Mouse (Mus musculus) mesoderm, embryonic 11.5 days (tissue): ENCODE measurements around the gene Rpl24.
"Not testable (repeated sequence)": the region's sequence is repeated elsewhere in the genome, so short reads cannot be mapped to it uniquely, and the experiment has no call there.

Experiments
- DNase-seq: peaks from one replicate; pipeline ENCODE4 v3.0.0-alpha.2; 2012; ENCODE audit warnings: low read depth, low spot score

The Rpl24 gene

DNA sequence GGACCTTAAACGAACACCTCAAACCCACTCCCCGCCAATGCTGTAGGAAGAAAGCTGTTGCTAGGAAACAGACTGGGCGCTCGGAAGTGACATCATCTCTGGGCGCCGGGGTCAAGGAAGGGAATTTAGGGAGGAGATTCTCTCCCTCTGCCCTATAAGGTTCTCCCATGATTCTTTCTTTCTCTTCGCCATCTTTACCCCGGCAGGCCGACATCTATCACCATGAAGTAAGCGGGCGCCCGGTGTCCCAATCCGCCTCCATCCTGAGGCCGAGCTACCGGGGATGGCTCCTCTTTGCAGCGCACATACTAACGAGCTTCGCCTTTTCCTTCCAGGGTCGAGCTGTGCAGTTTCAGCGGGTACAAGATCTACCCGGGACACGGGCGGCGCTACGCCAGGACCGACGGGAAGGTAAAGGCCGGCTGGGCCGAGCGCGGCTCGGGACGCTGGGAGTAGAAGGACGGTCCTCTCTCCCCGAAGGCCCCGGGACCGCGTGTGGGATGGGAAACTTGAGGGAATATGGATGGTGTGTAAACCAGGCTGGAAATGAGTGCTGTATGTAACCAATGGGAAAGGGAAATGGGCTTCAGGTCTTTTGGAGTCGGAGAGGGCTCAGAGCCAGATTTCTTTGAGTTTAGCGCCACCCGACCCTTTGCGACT lies at the start of gene Rpl24:
Gene Rpl24, plus strand, starts transcription at position 64 of the 660 bp plus-strand sequence.
- peak; percentile 95 for DNase-seq

DNA sequence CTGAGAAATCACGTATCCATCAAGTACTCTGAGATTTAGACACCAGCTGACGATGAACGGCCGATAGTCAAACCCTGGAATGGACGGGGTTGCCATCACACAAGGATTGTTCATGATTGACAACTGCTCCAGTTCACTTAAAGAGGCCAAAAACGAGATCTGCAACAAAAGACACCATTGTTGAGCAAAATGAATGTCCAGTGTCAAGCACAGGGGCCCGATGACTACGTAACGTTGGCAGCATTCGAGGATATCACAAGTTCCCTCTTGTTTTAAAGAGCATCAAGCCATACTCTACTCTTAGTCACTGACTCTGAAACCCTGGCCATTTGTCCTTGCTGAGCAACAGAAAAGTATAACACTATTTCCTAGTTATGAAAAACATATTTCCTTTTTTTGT lies 44.0 kb upstream of the Rpl24 start:
- DNase-seq, result no peak

DNA sequence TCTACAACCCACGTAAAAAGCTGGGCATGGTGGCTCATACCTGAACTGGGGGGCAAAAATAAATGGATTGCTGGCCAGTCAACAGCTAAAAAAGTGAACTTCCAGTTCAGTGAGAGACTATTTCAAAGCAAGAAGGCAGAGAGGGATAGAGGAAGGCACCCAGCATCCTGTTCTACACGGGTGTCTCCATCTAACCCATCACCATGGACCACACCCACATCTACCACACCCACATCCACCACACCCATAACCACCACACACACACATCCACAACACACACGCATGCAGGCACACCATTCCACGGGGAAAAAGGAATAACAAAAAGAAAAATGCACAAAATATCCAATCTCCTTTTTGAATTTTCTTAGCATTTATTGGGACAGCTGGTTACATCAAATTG lies 42.1 kb upstream of the Rpl24 start:
- no peak for DNase-seq

DNA sequence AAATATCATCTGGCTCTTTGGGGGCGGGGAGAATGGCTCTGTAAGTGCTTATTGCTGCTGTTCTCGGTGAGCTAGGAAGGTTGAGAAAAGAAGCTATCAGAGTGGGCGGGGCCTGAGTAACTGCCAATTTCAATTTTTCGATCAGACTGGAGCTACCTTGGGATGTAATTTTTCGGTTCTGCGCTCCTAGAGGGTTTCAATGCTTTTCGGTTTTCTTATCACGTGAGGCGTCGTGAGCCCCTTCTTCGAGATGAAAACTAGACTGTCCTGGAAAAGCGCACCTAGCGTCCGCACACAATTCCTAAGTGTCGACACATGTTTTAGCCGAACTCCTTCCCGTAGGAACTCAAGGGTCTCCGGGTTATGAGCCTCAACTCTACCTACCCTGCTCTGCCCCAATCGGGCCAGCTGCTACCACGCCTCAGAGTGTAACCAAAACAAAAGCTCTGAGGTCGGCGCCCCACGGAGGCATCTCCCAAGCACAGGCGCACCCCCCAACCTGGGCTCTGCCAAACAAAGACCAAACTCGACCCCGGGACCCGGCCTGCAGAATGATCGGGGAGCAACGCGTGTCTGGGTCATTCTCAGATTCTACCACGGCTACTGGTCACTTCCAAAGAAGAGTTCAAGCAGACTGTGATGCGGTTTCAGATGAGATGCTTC lies 32.3 kb upstream of the Rpl24 start:
- DNase-seq, result peak; percentile 58

DNA sequence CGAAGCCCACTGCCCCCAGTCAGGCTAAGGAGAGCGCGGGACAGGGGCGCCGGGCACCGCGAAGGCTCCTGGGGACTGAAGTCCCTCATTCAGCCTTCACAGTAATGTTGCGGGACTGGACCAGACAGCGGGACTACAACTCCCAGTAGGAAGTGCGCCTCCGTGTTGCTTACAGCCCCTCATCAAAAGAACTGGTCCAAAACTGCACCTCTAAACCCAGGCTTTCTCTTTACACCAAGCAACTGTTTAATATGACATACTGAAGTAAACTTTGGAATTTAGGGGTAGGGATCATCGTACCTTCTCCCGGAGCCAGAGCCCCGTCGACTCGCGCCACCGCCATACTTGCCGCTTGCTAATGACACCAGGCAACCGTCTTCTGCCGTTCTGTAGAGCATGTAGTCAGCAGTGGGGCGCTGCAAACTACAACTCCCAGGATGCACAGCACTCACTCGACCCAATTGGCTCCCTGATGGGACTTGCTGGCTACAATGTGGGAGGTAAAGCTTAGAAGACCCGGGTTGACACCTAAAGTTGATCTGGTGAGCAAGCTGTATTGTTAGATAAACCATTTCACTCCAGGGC lies 31.5 kb upstream of the Rpl24 start, which contains the start of gene Cep97:
Gene Cep97, minus strand, starts transcription at position 403 of the 585 bp plus-strand sequence.
- DNase-seq, result peak; percentile 92

DNA sequence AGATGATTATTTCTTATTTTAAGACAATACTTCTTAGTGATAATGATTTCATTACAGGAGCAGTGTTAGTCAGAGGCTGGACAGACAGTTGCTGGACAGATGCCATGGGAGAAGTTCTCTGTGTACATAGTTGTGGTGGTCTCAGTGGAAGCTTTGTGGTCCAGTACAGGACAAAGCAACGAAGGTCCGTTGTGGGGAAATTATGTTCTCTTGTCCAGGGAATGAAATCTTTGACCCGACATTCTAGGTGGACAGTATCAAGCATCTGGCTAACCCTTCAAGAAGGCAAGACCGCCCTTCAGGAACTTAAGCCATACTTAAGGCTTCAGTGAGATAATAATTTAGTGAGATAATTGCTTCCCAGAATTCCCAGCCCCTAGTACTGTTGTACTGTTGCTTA lies 27.3 kb upstream of the Rpl24 start:
- DNase-seq, result no peak

DNA sequence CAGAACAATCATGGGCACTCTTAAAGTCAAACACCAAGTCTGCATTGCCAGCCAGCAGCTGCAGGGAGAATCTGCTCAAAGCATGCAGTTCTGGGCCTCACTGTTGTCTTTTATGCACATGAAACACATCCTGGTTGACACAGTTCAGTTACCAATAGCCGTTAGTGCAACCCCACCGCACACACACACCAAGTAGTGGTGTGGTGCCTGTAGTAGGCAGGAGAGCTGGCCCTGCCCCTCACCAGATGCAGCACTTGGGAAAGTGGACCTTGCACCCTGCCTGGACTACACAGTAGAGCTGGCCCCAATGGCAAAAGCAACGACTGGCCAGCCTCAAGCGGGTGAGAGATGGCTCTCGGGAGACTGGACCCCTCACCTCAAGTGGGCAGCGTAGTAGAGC lies 26.4 kb upstream of the Rpl24 start:
- DNase-seq, result no peak

DNA sequence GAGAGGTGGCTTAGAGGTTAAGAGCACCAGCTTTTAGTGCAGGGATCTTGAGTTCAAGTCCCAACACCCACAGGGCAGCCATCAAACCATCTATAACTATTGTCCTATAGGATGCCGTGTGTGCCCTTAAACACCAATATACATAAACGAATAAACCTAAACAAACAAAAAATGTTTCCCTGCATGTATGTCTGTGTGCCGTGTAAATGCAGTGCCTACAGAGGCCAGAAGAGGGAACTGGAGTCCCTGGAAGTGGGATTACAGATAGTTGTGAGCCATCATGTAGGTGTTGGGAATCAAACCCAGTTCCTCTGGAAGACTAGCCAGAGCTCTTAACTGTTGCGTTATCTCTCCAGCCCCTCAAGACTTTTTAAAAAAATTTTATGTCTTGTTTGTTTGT lies 25.3 kb upstream of the Rpl24 start:
- DNase-seq, result no peak

DNA sequence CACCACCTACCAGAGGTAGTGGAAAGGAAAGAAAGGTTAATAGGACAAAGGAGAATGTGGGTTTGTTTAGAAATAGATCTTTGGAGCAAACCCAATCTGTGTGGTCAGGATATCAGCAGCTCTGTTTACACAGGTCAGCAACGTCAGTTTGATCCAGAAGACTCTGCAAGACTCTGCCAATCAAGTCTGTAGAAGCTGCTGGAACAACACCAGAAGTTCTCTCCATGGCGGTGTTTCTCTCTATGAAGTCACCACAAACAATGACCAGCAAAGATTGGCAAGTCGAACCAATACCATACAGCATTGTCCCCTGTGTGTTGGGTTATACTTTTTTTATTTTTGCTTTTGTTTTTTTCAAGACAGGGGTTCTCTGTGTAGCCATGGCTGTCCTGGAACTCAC lies 18.8 kb upstream of the Rpl24 start:
- DNase-seq, result no peak

DNA sequence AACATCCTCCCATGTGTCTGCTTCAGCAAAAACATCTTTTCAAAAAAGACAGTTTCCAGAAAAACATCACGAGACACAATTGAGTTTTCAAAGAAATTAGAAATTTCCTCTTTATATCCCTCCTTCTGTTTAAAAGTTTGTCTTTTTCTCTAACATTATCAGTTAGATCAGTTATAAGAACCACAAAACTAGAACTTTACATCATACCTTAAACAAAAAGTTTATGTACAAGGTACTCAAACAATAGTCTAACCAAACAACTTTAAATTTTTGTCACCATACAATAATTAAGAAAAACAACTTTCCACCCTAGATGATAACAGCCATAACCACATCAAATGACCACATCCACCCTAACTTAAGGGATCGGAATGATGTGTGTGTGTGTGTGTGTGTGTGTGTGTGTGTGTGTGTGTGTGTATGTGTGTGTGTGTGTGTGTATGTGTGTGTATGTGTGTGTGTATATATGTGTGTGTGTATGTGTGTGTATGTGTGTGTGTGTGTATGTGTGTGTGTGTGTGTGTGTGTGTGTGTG lies 18.1 kb upstream of the Rpl24 start:
- DNase-seq, result not testable (repeated sequence)

DNA sequence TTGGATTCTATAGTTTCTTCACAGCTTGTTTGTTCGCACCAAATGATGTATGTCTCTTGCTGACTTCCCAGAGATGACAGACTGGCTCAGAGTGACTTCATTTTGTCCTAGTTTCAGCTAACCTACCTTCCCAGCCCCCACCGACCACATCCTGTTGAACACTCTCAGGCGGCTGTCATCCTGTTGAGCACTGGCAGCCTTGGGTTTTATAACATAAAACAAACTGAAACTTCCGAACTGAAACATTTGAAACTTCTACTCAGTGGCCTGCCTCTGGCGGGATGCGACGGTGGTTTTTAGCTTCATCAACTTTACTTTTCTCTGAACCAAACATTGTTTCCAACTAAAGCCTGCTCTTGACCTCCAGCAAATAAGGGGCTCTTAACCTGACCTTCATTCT lies 17.1 kb upstream of the Rpl24 start:
- DNase-seq, result no peak

DNA sequence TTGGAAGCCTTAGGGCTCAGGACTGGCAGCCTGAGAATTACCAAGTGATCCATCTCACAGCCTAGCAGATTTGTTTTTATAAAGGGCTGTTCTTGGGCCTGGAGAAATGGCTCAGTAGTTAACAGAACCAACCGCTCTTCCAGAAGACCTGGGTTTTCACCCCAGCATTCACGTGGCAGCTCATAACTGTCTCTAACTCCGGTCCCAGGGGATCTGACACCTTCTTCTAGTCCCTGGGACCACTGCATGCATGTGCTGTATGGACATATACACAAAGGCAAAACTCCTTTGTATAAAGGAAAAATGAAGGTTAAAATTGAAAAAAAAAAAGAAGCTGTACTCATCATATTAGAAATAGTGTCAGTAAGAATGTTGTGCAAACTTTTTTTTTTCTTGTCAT lies 15.6 kb upstream of the Rpl24 start:
- no peak for DNase-seq

DNA sequence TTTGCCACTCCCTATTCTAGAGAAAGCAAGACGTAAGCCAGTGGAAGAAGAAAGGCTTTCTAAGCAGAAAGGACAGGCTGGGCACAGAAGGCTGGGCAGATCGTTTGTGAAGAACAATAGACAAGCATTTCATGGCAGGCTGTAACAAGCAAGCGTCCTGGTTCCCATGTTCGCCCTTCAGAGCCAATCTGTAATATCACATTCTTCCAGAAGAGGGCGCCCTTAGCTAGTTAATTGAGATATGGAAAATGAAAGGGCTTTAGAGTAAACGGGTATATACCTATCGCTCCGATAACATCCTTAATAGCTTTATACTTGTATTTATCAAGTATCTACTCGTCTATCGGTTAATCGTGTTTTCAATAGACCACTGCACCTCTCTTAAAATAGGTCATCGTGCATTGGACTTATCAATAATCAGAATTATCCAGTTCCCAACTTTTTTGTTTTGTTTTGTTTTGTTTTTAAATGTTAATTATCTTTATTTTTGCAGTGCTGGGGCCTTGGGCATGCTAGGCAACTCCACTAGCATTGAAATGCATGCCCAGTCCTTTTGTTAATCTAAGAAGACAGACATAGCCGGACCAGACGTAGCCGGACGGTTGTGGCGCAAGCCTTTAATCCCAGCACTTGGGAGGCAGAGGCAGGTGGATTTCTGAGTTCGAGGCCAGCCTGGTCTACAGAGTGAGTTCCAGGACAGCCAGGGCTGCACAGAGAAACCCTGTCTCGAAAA lies 15.0 kb upstream of the Rpl24 start:
- DNase-seq, result peak; percentile 87

DNA sequence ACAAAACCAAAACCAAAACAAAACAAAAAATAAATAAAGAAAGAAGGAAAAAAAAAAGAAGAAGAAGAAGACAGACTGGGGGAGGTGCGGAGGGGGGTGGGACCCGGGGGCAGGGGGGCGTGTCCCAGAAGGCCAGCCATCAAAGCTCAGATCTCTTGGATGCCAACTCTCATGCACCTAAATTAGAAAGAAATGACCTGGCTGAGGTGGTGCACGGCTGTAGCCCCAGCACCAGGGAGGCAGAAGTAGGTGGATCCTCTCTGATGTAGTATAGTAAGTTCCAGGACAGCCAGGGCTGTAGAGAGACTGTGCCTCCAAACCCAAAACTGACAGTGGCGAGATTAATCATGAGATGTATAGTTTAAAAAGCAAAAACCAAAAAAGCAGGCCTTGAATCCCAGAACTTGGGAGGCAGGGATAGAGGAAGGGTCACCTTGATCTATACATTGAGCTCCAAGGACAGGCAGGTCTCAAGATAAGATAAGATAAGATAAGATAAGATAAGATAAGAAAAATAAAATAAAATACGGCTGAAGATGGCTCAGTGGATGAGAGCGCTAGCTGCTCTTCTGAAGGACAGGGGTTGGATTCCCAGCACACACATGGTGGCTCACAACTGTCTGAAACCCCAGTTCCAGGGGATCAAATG lies 14.3 kb upstream of the Rpl24 start:
- no peak for DNase-seq

DNA sequence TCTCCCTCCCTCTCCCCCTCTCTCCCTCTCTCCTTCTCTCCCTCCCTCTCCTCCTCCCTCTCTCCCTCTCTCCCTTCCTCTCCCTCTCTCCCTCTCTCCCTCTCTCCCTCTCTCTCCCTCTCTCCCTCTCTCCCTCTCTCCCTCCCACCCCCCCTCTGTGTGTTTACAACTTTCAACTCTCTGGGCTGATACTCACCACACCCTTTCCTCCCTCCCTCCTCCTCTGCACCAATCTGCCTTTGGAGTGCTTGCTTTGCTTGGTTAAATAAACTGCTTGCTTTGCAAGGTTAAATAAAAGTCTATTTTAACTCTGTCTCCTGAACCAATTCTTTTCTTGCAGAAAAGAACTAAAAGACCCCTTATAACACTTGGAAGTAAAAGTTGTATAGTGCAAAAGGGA lies 13.3 kb upstream of the Rpl24 start:
- no peak for DNase-seq

DNA sequence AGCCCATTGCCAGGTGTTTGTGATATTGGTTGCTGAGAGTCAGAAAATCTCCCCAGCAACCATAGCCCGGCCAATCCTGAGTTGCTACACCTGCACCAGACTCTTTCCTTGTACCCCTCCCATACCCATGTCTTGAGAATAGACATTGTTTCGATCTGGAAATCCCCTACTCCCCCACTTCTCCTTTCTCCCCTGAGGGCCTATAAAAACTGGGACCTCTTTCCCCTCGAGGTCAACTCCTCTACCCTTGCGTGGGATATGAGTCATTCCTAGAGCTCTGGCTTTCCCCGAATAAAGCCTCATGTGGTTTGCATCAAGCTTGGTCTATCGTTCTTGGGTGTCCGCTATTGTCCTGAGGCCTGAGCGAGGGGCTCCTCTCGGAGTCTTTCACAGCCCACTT lies 11.9 kb upstream of the Rpl24 start:
- DNase-seq, result not testable (repeated sequence)

DNA sequence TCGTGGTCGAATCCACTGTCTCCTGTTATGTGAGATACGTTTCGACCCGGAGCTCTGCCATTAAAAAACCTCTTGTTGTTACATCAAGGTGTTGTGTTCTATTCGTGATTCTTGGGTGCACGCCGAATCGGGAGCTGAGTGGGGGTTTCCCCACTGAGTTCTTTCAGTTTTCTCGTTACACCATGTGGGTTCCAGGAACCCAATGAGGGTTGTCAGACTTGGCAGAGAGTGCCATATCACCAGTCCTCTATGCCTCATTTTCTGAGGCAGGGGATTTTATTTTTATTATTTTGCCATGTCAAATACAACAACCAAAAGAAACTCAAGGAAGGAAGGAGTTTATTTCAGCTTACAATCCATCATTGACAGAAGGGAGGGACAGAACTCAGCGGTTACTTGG lies 3.0 kb upstream of the Rpl24 start:
- not testable (repeated sequence) for DNase-seq

DNA sequence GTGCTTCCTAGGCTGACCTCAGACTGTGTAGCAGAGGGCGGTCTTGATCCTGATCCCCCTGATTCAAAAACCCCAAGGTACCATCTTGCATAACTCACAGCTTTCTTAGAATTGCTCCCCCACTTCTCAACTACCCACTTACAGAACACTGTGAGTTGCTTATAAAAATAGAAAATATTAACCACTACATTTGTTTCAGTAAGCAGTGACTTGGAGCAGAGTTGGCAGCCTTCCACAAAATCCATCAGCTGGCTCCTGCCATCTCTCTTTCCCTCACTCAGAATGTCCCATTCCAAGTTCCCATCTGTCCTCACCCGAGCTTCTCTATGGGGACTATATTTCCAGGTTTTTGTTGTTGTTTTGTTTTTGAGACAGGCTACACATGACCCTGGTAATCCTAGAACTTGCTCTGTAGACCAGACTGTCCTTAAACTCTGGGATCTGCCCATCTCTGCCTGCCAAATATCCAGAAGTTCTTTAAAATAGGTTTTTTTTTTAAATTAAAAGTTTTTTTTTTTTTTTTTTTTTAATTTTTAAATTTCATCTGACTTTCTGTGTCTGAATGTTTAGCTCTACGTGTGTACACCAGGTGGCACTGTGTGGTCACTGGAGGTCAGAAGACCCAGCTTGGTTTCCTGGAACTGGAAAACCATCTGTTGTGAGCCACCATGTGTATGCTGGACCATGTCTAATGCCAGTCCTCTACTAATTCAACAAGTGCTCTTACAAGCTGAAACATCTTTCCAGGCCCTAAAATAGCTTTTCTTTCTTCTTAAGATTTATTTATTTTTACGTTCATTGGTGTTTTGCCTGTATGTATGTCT lies 1.7 kb upstream of the Rpl24 start:
- peak; percentile 39 for DNase-seq

DNA sequence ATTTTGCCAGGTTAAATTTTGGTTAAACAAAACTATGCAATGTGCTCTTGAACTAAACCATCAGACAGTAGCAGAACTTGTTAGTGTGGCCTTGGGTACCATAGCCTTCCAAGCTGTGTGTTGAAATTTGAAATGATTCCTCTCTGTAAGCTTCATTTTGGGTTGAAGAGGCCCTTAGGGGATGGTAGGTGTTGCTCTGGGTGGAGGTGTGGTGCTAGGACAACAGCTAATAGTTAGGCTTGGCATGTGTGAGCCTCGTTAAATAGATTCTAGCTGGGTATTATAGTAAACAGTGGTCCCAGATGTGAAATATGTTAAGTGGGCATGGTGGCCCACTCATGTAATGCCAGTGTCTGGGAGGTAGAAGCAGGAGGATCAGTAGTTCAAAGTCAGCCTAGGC lies 1.1 kb downstream of the Rpl24 start:
- DNase-seq, result no peak

DNA sequence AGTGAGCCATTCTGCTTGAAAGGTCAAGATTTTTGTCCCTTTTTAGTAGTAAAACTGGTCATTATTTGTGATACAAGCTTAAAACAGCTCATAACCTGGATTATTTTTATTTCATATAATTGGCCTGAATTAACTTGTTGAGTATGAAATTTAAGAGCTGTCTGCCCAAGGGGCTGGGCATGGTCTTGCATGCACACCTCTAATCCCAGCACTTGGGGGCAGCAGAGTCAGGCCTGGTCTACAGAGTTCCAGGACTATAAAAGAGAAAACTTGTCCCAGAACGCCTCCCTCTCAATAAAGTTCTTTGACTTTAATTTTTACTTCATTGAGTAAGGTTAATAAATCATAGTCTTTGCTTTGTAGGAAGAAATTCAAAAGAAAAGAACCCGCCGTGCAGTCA lies 3.1 kb downstream of the Rpl24 start:
- peak; percentile 59 for DNase-seq

DNA sequence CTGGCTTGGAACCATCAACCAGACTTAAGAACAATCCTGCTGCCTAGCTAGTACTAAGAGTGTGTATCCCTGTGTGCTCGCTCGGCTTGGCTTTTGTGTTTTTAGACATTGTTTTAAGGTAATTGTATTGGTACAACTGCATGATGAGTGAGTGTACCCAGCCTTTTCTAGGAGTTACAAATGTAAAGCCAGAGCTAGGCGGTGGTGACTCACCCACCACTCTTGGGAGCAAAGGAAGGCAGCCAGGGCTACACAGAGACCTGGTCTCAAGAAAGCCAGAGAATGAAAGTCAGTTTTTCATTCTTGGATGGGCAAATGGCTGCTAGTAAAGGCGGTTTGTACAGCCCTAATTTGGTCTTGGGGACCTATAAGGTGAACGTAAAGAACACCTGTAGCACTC lies 4.3 kb downstream of the Rpl24 start:
- no peak for DNase-seq
